Mouse (Mus musculus) kidney, adult 2 months (tissue): Measurements from ENCODE around the gene Zbtb21.

Experiments
- CTCF ChIP-seq: fragments of 200-500 bp; conservative IDR thresholded peaks from 2 replicates; pipeline ENCODE4 v1.5.1; 2011; ENCODE audit warnings: low read depth, mild to moderate bottlenecking, control low read depth, low read length, moderate library complexity, mixed read lengths; ENCODE audit not compliant: insufficient read depth, insufficient read length
- POLR2A ChIP-seq: fragments of 200-500 bp; IDR thresholded peaks from one replicate; pipeline ENCODE4 v1.6.1; 2011; ENCODE audit warnings: low read depth, low read length, control low read depth

GRCm38 (mm10) chr16:97907496-97907895 lies 54.9 kb downstream of the Zbtb21 start:
- TF ChIP-seq CTCF: no peak
- TF ChIP-seq POLR2A: no peak
